Mouse (Mus musculus): Measurements from ENCODE around the gene Fgf18. TPM values are rescaled to one million over a fixed set of nuclear protein-coding genes. Genes with fewer than 3 reads are reported as not detected.

Gene Fgf18
- total and polyA plus RNA-seq, 3 experiments: not detected

GRCm38 (mm10) chr11:33078036-33078435 lies 69.2 kb downstream of the Fgf18 start:
- peaks cover 14 to 21% of the 10 kb centered on the region in 2 experiments for H3K4me1 ChIP-seq (ENCODE audit: control insufficient read depth in 1 of 2, insufficient read depth in 2 of 2)
- no peak overlapping the region for H3K4me3 ChIP-seq (replicated peaks in 1 of 3; ENCODE audit: low read depth in 2 of 3, low read length in 2 of 3, poor library complexity in 1 of 3)
- no peak for DNase-seq (ENCODE audit: extremely low read depth)
- no peaks in the 10 kb centered on the region for H3K36me3 ChIP-seq (replicated peaks in 1 of 2; ENCODE audit: control insufficient read depth in 1 of 2, insufficient read depth in 1 of 2, low read length in 1 of 2)
- dilution Hi-C loops (cut with MboI; ENCODE audit: extremely low pct_ligation_motif_present, extremely low pct_unique_long_range_greater_than_20kb, low sequenced_read_pairs) (no loop called here), in situ Hi-C loops (cut with MboI; ENCODE audit: low pct_ligation_motif_present, low pct_unique_long_range_greater_than_20kb, low sequenced_read_pairs) (no loop called here)
- H3K4me2 ChIP-seq (ENCODE audit: insufficient read depth, low read depth, poor library complexity, severe bottlenecking): no peak overlapping the region
- TF ChIP-seq CTCF (conservative IDR thresholded peaks at IDR 0.05 in 1 of 2, IDR thresholded peaks at IDR 0.05 in 1 of 2; ENCODE audit: low read depth in 2 of 2, low read length in 2 of 2) (no peak), PAX5 (IDR thresholded peaks at IDR 0.05; ENCODE audit: low read length) (no peak), JUND (conservative IDR thresholded peaks at IDR 0.05; ENCODE audit: low read depth, low read length) (no peak)
- H3K27me3 ChIP-seq (replicated peaks): peaks cover 14% of the 10 kb centered on the region
- H3K27ac ChIP-seq (ENCODE audit: insufficient read depth, low read depth): no peak overlapping the region
- no peak overlapping the region for H3K9ac ChIP-seq (ENCODE audit: insufficient read depth, low read depth)
- no peaks in the 10 kb centered on the region for H3K9me3 ChIP-seq (replicated peaks; ENCODE audit: low read length)
- H3K79me2 ChIP-seq (replicated peaks; ENCODE audit: control insufficient read depth, extremely low read depth, insufficient read depth, poor library complexity, severe bottlenecking): no peaks in the 10 kb centered on the region

- Histone ChIP-seq H3K9ac (ENCODE audit: insufficient read depth, low read depth) (no peak overlapping the region), H3K36me3 (replicated peaks in 1 of 2; ENCODE audit: control insufficient read depth in 1 of 2, insufficient read depth in 1 of 2, low read length in 1 of 2) (no peaks in the 10 kb centered on the region), H3K27me3 (replicated peaks) (peaks cover 14% of the 10 kb centered on the region), H3K9me3 (replicated peaks; ENCODE audit: low read length) (no peaks in the 10 kb centered on the region), H3K4me3 (replicated peaks in 1 of 3; ENCODE audit: low read depth in 2 of 3, low read length in 2 of 3, poor library complexity in 1 of 3) (no peak overlapping the region), H3K27ac (ENCODE audit: insufficient read depth, low read depth) (no peak overlapping the region), H3K4me2 (ENCODE audit: insufficient read depth, low read depth, poor library complexity, severe bottlenecking) (no peak overlapping the region), H3K79me2 (replicated peaks; ENCODE audit: control insufficient read depth, extremely low read depth, insufficient read depth, poor library complexity, severe bottlenecking) (no peaks in the 10 kb centered on the region), H3K4me1 (ENCODE audit: control insufficient read depth in 1 of 2, insufficient read depth in 2 of 2) (peaks cover 7 to 12% of the 10 kb centered on the region in 2 experiments)
- no peak for TF ChIP-seq CTCF (conservative IDR thresholded peaks at IDR 0.05 in 1 of 2, IDR thresholded peaks at IDR 0.05 in 1 of 2; ENCODE audit: low read depth in 2 of 2, low read length in 2 of 2)
- no peak for TF ChIP-seq POLR2A (IDR thresholded peaks at IDR 0.05; ENCODE audit: low read depth, low read length)
- no peak for TF ChIP-seq JUND (conservative IDR thresholded peaks at IDR 0.05; ENCODE audit: low read depth, low read length)
- no peak for TF ChIP-seq TBP (conservative IDR thresholded peaks at IDR 0.05; ENCODE audit: low read depth, low read length)
- TF ChIP-seq ETS1 (conservative IDR thresholded peaks at IDR 0.05; ENCODE audit: low read depth, low read length): no peak
- TF ChIP-seq MXI1 (IDR thresholded peaks at IDR 0.05; ENCODE audit: low read depth, low read length): no peak
- TF ChIP-seq TCF12 (IDR thresholded peaks at IDR 0.05; ENCODE audit: low read depth, low read length): no peak
- TF ChIP-seq SIN3A (IDR thresholded peaks at IDR 0.05; ENCODE audit: low read length): no peak
- TF ChIP-seq SMC3 (IDR thresholded peaks at IDR 0.05; ENCODE audit: low read depth, low read length): no peak
- dilution Hi-C loops (cut with MboI; ENCODE audit: extremely low pct_ligation_motif_present, extremely low pct_unique_long_range_greater_than_20kb, low sequenced_read_pairs) (no loop called here), in situ Hi-C loops (cut with MboI; ENCODE audit: low pct_ligation_motif_present, low pct_unique_long_range_greater_than_20kb, low sequenced_read_pairs) (no loop called here)
- DNase-seq (ENCODE audit: extremely low read depth): no peak
Measured at GRCm38 (mm10) chr11:33075293-33075692, 71.9 kb downstream of the Fgf18 start.

- Histone ChIP-seq H3K4me3 (replicated peaks in 1 of 3; ENCODE audit: low read depth in 2 of 3, low read length in 2 of 3, poor library complexity in 1 of 3) (no peak overlapping the region), H3K27me3 (replicated peaks) (peaks cover 14% of the 10 kb centered on the region), H3K9ac (ENCODE audit: insufficient read depth, low read depth) (no peak overlapping the region), H3K4me1 (ENCODE audit: control insufficient read depth in 1 of 2, insufficient read depth in 2 of 2) (peaks cover 2 to 4% of the 10 kb centered on the region in 2 experiments; a peak in 3 of 4 replicates), H3K4me2 (ENCODE audit: insufficient read depth, low read depth, poor library complexity, severe bottlenecking) (no peak overlapping the region), H3K36me3 (replicated peaks in 1 of 2; ENCODE audit: control insufficient read depth in 1 of 2, insufficient read depth in 1 of 2, low read length in 1 of 2) (no peaks in the 10 kb centered on the region), H3K27ac (ENCODE audit: insufficient read depth, low read depth) (no peak overlapping the region), H3K9me3 (replicated peaks; ENCODE audit: low read length) (no peaks in the 10 kb centered on the region), H3K79me2 (replicated peaks; ENCODE audit: control insufficient read depth, extremely low read depth, insufficient read depth, poor library complexity, severe bottlenecking) (no peaks in the 10 kb centered on the region)
- in situ Hi-C loops (cut with MboI; ENCODE audit: low pct_ligation_motif_present, low pct_unique_long_range_greater_than_20kb, low sequenced_read_pairs) (no loop called here), dilution Hi-C loops (cut with MboI; ENCODE audit: extremely low pct_ligation_motif_present, extremely low pct_unique_long_range_greater_than_20kb, low sequenced_read_pairs) (no loop called here)
- DNase-seq (ENCODE audit: extremely low read depth): no peak
- no peak for TF ChIP-seq MEF2A (IDR thresholded peaks at IDR 0.05; ENCODE audit: borderline replicate concordance, low read depth, low read length)
- no peak for TF ChIP-seq CHD1 (IDR thresholded peaks at IDR 0.05; ENCODE audit: low read depth, low read length)
- no peak for TF ChIP-seq PAX5 (IDR thresholded peaks at IDR 0.05; ENCODE audit: low read length)
- TF ChIP-seq MAFK (IDR thresholded peaks at IDR 0.05; ENCODE audit: insufficient replicate concordance, low read length): no peak
- TF ChIP-seq MXI1 (IDR thresholded peaks at IDR 0.05; ENCODE audit: low read depth, low read length): no peak
- TF ChIP-seq HCFC1 (IDR thresholded peaks at IDR 0.05; ENCODE audit: low read depth, low read length): no peak
- no peak for TF ChIP-seq RCOR1 (conservative IDR thresholded peaks at IDR 0.05; ENCODE audit: low read depth, low read length)
- TF ChIP-seq MAZ (IDR thresholded peaks at IDR 0.05; ENCODE audit: low read depth, low read length): no peak
- TF ChIP-seq POLR2AphosphoS2 (IDR thresholded peaks at IDR 0.05; ENCODE audit: low read depth, low read length): no peak
- TF ChIP-seq ETS1 (conservative IDR thresholded peaks at IDR 0.05; ENCODE audit: low read depth, low read length): no peak
- no peak for TF ChIP-seq SIN3A (IDR thresholded peaks at IDR 0.05; ENCODE audit: low read length)
- no peak for TF ChIP-seq NELFE (IDR thresholded peaks at IDR 0.05; ENCODE audit: low read depth, low read length)
- no peak for TF ChIP-seq POLR2A (IDR thresholded peaks at IDR 0.05; ENCODE audit: low read depth, low read length)
- no peak for TF ChIP-seq USF2 (conservative IDR thresholded peaks at IDR 0.05; ENCODE audit: low read depth, low read length)
- TF ChIP-seq MAX (IDR thresholded peaks at IDR 0.05; ENCODE audit: low read length): no peak
- no peak for TF ChIP-seq ZNF384 (IDR thresholded peaks at IDR 0.05; ENCODE audit: low read depth, low read length)
- no peak for TF ChIP-seq CTCF (conservative IDR thresholded peaks at IDR 0.05 in 1 of 2, IDR thresholded peaks at IDR 0.05 in 1 of 2; ENCODE audit: low read depth in 2 of 2, low read length in 2 of 2)
- no peak for TF ChIP-seq SMC3 (IDR thresholded peaks at IDR 0.05; ENCODE audit: low read depth, low read length)
- TF ChIP-seq JUND (conservative IDR thresholded peaks at IDR 0.05; ENCODE audit: low read depth, low read length): no peak
- TF ChIP-seq IRF4 (IDR thresholded peaks at IDR 0.05; ENCODE audit: low read depth, low read length): no peak
Measured at GRCm38 (mm10) chr11:33074541-33074940, 72.7 kb downstream of the Fgf18 start.
